Mouse (Mus musculus): ENCODE results near the gene Thsd7b. TPM values are rescaled to one million over a fixed set of nuclear protein-coding genes. Genes with fewer than 3 reads are reported as not detected.
"Not testable (repeated sequence)": the region's sequence is repeated elsewhere in the genome, so short reads cannot be mapped to it uniquely, and the experiment has no call there.

Gene Thsd7b
- polyA plus RNA-seq, 1 experiment, result 0.19 TPM

GRCm38 (mm10) chr1:129635146-129635545 is 362.0 kb downstream of the Thsd7b start:
- no peak for DNase-seq (ENCODE audit: low spot score)

DNA sequence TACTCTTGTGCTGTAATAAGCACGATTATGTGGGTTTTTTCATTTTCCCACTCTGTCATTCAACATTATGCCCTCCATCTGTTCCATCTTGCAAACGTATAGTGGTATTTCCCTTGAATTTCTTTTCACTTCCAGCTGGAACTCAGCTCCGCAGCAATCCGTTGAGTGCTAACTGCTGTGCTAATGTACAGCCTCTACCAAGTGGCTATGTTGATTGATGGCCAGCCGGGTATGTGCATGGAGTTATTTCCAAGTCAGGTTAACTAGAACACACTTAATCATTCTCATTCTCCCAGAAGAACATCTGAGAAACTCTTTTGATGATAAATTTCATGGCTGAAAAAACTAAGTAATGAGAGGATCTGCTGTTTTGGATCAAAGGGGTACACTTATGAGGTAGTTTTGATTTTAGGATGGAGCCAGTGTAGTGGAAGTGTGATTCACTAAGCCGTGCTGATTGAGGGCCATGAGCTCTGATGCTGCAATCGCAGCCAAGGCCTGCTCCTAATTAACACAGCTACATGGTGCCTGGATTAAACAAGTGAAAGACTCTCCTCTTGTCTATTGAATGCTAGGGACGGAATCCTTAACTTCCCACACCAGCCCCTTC is 371.3 kb downstream of the Thsd7b start:
- DNase-seq (ENCODE audit: low spot score), result no peak

GRCm38 (mm10) chr1:129651448-129651847 is 378.3 kb downstream of the Thsd7b start:
- not testable (repeated sequence) for DNase-seq (ENCODE audit: low spot score)

- DNase-seq (ENCODE audit: low spot score), result no peak
Measured at GRCm38 (mm10) chr1:129658045-129658444, 384.9 kb downstream of the Thsd7b start.

GRCm38 (mm10) chr1:129675878-129676277 is 402.8 kb downstream of the Thsd7b start:
- DNase-seq (ENCODE audit: low spot score), result no peak

DNA sequence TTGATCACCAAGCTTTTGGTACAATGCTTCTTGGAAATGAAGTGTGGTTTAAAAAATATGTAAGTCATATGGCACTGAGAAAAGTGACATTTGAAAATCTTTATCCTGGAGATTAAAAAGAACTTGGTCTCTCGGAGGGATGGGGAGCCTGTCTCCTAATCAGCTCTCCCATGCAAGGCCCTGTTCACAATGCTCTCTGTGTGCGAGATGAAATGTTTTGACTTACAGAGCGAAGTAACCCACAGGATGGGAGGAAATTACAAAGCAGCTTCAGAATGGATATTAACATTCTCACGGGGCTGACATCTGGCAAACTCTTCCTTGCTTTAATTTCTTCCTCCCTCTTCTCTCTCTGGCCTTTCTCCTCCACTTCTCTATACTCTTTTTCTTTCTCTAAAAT is 405.7 kb downstream of the Thsd7b start:
- DNase-seq (ENCODE audit: low spot score), result no peak

- DNase-seq (ENCODE audit: low spot score), result no peak
Measured at GRCm38 (mm10) chr1:129705701-129706100, 432.6 kb downstream of the Thsd7b start.

GRCm38 (mm10) chr1:129712706-129713105 is 439.6 kb downstream of the Thsd7b start:
- no peak for DNase-seq (ENCODE audit: low spot score)

DNA sequence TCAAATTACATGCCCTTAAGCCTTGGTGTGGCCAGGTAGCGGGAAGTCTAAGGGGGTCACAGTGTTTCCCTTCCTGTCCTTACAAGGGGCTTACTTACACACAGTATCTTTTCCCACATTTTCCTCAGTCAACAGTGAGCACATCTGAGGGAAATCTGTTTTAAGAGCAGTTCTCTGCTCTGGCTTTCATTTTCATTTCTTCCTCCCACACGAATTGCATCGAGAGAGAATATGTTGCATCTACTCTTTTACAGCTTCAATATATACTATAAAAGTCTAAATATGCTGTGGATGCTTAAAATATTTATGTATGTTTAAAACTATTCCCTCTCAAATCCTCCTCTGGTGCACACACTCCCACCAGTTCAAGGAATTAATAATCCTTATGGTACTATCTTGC is 440.5 kb downstream of the Thsd7b start:
- no peak for DNase-seq (ENCODE audit: low spot score)

- no peak for DNase-seq (ENCODE audit: low spot score)
Measured at GRCm38 (mm10) chr1:129719592-129719991, 446.5 kb downstream of the Thsd7b start.

GRCm38 (mm10) chr1:129731991-129732390 is 458.9 kb downstream of the Thsd7b start:
- no peak for DNase-seq (ENCODE audit: low spot score)

DNA sequence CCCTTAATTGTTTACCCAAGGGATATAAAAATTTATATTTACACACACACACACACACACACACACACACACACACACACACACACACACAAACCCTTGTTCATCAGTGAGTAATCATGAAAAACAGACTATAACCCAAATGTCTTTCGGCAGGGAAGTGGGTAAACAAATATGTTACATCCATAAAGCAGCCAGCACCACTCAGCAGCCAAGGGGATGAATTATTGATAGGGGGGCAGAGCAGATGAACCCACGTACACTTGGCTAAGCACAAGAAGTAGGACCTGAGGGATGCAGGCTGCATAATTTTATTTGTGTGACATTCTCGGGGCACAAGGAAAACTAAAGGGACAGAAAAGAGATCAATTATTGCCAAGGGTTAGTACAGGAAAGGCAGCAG is 474.5 kb downstream of the Thsd7b start:
- DNase-seq (ENCODE audit: low spot score), result no peak

- no peak for DNase-seq (ENCODE audit: low spot score)
Measured at GRCm38 (mm10) chr1:129756548-129757240, 483.6 kb downstream of the Thsd7b start.

DNA sequence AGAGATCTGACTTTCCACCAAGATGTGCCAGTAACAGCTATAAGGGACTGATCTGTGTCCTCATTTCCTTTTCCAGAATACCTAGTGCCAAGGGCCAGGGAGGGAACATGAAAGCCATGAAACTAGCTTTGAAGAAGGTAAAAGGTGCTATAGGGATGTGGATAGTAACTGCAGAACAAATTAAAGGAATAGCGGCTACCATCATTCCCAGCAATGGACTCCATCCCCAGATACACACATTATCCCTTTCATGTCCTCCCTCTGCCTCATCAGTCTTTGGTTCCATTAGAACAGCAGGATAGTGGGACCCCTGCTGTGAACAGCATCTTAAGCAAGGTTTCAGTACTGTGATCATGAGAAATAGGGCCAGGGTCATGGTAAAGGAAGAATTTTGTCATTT is 485.9 kb downstream of the Thsd7b start:
- no peak for DNase-seq (ENCODE audit: low spot score)

- no peak for DNase-seq (ENCODE audit: low spot score)
Measured at GRCm38 (mm10) chr1:129761234-129761633, 488.1 kb downstream of the Thsd7b start.

DNA sequence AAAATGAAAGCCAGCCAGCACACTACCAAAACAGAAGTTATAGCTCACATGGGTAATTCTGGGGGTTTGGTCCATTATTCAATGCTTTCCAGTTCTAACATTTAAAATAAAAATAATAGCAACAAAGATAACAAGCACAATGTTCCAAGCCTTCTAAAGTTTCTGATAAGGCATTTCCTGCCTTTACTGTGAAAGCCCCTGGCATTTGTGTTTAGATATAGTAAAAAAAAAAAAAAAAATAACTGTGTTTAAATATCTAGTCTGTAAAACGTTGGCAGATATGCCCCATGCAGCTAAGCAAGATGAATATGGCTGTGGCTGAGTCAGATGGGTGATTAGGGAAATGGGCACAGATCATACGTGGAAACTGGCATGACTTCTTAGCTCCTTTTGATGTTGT is 491.6 kb downstream of the Thsd7b start:
- no peak for DNase-seq (ENCODE audit: low spot score)

DNA sequence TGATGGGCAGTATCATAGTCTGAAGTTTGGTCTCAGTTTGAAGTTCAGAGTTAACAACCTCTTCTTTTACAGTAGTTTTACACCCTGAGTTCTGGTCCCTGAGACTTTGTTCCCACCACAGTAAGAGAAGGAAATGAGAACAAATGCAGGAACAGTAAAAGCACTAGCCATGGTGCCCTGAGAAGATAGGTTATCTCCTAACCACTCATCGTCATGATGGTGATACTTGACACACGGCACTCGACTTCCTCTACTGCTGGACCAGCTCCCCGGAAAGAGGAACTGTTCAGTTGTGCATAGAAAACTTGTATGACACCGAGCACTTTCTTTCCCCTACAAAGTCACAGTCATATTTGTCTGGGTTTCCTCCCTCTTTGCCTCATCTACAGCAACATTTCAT is 504.0 kb downstream of the Thsd7b start:
- no peak for DNase-seq (ENCODE audit: low spot score)

GRCm38 (mm10) chr1:129779506-129779905 is 506.4 kb downstream of the Thsd7b start:
- DNase-seq (ENCODE audit: low spot score), result no peak

DNA sequence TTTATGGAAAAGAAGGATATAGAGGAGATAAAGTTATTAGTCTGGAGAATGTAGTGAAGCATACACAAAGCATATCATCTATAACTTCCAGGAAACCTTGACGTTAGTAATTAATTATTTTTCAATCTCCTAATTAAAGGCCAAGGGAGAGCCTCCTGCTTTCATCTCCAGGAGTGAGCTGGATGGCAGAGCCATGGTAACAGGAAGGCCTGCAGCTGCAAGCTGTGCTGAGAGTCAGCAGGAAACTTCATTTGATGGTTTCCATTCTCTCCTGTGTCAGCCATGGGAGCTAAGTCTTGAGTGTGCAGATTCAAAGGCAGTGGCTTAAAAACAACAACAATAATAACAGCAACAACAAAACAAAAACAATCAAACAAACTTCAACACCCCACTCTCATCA is 507.5 kb downstream of the Thsd7b start:
- no peak for DNase-seq (ENCODE audit: low spot score)

GRCm38 (mm10) chr1:129798519-129798918 is 525.4 kb downstream of the Thsd7b start:
- no peak for DNase-seq (ENCODE audit: low spot score)

DNA sequence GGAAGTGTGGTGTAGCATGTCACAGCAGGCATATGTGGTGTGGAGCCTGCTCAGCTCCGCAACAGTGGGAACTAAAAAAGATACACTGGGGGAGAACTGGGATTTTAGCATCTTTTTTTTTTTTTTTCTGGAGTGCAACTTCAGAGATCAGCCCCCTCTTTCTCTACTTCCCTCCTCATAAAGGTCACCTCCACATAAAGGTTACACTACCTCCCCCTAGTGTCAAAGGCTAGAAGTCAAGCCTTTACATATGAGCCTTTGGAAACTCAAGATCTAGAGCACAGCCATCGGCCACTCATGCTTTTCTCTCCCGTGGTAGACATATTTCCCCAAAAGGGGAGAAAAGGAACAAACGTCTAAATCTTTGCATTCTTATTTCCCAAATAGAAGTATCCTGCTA is 553.8 kb downstream of the Thsd7b start:
- DNase-seq (ENCODE audit: low spot score), result no peak

DNA sequence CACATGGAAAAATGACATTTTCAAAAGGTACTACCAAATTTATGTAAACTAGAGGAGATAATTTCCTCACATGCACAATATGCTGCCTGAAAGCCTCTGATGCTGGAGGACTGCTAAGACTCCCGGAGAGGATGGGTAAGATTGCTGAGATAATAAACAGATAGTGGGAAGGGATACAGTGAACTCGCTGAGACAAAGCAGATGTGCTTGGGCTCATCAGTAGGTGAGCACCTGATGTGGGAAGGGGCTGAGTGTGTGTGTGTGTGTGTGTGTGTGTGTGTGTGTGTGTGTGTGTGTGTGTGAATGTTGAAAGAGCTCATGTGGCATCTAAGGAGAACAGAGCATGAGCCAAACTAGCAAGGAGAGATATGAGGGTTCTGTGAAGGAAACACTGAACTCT is 564.2 kb downstream of the Thsd7b start:
- DNase-seq (ENCODE audit: low spot score), result no peak

DNA sequence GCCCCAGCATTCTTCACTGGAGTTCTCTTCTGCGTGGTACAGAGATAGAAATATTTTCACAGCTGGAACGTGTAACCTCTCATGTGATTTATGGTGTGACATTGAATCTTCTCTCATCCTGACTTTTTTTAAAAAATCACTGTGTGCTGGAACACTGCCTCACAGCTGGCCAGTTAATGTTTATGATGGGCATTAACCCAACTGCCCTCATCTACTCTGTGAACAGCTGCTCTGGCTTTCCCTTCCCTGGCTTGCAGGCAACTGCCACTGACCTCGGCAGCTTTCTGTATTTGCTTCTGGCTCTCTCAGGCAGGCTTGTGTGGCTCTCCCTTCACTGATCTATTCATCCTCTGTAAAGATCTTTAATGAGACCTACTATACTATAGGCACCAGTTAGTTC is 564.7 kb downstream of the Thsd7b start:
- no peak for DNase-seq (ENCODE audit: low spot score)

- no peak for DNase-seq (ENCODE audit: low spot score)
Measured at GRCm38 (mm10) chr1:129838486-129838885, 565.4 kb downstream of the Thsd7b start.

All from urinary bladder, adult 2 months (tissue).